Mouse (Mus musculus) hindlimb bud, embryonic 11.5 days (tissue): ENCODE measurements around the gene Slc2a3.

Experiments
- DNase-seq: peaks from one replicate; pipeline ENCODE4 v3.0.0-alpha.2; 2012; ENCODE audit warnings: low read depth, low spot score; ENCODE audit errors: extremely low spot score

The Slc2a3 gene

DNA sequence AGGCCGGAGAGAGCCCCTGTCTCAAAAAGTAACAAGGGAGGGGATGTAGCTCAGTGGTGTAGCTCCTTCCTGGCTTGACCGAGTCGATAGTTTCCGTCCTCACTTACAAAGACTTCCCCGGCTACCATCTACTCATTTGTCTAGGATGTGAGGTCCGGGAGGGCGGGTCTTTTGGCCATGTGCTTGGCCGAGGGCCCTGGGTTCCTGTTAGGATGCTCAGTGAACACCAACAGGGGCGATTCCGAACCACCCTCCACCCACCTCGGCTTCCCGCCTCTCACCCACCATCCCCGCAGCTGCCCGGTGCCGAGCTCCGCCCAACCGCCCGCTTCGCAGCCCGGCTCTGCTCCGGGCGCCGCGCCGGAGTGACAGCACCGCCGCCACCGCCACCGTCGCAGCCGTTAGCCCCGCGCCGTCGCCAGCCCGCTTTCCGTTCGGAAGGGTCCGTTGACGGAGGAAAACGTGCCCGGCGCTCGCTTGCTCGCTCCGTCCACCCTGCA lies at the start of gene Slc2a3:
Slc2a3 (minus strand) TSS at position 340 of the 500 bp plus-strand sequence.
- no peak for DNase-seq

DNA sequence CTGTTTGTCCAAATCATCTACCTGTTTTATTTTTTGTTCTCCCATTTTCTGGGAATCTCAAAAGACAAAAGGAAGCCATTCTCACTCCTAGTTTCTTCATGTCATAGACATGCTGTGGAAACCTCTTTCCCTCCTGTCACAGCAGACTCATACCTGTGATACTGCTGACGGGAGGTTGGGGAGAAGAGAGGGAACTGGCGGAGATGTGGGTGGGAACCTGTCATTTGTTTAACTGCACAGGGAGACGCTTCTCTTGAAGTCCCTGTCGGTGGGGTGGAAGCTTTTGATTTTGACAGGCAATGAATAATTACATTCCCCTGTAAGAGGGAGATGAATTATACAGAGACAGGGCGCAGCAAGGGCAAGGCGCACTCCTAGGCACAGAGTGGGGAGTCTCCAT lies 42.3 kb upstream of the Slc2a3 start:
- DNase-seq: no peak

DNA sequence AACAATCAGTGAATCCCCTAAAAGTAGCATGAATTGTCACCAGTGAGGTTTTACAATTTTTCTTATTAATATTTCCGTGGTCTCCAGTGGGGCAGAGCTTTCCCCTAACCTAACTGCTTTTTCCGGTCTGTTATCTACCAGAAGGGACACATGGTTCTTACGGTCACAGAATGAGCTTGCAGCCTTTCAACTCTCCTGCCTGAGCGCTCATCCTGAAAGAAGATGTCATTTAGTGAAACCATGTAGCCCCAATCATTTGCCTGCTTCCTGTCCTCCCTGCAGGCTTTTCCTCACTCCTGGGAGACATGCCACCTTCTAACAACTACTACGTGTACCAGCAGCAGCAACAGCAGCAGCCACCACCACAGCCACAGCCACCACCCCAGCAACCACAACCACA lies 36.1 kb upstream of the Slc2a3 start:
- no peak for DNase-seq

DNA sequence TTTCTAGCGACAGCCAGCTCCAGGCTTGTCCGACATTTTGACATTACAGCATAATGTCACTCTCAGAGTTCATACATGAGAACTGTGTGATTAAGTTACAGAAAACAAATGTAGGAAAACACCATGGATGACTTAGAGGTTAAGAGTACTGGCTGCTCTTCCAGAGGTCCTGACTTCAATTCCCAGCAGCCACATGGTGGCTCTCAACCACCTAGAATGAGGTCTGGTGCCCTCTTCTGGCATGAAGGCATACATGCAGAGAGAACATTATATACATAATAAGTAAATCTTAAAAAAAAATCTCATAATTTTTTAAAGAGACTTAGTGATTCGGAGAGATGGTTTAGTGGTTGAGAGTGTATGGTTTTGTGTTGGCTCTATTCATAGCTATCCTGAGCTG lies 35.5 kb upstream of the Slc2a3 start:
- DNase-seq: no peak

DNA sequence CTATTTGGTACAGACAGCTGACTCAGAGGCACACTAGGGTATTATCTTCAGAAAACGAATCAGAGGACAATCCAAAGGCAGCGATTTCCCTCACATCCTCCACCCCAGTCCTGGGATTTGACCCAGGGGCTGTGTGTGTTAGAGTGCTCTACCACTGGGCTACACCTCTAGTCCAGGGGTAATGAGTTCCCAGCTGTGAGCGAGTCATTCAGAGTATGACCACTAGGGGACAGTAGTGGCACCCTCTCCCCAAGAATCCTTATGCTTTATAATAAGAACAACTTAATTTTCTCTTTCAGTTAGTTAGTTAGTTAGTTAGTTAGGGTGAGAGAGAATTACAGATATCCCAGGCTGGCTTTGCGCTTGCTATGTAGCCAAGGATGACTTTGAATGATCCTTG lies 32.9 kb upstream of the Slc2a3 start:
- no peak for DNase-seq

DNA sequence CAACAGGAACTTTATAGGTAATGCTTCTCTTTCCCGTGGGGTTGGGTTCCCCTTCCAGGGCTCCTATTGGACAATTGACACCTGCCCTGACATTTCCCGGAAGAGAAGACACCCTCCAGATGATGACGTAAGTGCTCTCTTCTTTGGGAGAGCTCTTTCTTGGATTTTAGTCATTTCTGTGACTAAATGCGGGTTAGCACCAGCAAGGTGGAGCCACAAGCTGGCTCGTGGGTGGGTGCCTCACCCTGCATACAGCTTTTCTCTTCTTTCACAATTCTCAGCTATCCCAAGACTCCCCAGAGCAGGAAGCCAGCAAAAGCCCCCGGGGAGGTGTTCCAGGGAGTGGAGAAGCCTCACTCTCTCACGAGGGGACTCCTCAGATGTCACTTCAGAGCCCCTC lies 31.4 kb upstream of the Slc2a3 start:
- DNase-seq: no peak

DNA sequence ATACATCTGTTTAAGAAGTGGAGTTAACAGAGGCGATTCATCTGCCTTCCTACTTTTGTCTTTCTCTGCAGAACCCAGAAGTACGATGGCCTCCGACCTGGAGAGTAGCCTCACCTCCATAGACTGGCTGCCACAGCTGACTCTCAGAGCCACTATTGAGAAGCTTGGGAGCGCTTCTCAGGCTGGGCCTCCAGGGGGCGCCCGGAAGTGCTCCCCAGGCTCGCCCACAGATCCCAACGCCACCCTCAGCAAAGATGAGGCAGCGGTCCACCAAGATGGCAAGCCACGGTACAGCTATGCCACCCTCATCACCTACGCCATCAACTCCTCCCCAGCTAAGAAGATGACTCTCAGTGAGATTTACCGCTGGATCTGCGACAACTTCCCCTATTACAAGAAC lies 26.6 kb upstream of the Slc2a3 start:
- DNase-seq: no peak

DNA sequence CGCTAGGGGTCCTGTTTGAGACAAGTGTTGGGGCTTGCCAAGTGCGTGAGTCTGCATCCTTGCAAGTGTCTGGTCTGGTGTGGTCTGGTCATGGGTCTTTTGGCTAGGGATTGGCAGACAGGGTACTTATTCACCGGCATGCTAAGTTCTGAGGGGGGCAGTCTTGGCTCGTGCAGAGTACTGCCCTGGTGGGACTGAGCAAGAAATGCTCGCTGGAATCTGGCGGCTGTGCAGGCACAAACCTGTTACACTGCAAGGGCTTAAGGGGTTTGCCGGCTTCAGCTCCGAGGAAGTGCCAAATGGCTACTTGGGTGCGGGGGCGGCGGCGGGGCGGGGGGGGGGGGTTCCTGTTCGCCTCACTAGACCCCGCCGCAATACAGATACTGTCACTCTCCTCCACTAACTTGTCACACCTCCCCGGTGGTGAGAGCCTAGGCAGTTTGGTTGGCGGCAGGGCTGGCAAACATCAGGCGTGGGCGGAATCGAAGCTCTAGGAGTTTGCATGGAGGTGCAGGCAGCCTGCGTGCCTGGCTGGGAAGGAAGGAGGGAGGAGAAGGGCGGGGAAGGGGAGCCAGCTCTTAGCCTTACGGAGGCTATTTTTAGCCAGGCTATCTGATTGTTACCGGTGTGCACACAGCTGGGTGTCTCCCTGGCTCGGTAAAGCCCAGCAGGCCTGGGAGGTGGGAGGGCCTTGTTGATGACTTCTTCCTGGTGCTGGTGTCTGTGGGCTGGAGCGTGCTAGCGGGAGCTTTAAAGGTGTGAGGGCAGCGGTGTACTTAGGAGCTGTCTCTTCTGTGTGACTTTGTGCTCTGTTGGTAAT lies 24.7 kb upstream of the Slc2a3 start:
- no peak for DNase-seq

DNA sequence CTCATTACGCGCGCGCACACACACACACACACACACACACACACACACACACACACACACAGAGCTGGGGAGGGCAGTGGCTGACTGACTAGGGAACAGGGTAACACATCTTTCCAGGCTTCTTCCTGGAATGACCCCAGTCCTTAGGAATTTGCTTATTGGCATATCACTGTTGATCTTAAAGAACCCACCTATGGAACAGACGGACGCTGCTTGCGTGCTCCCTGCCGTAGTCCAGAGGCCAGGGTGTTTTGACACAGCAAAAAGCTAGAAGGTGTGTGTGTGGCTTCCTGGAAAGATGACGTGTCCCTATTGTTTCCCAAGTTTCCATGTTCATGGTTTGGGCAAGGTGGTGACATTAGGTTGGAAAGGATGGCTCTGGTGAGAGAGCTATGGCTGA lies 23.7 kb upstream of the Slc2a3 start:
- DNase-seq: no peak

DNA sequence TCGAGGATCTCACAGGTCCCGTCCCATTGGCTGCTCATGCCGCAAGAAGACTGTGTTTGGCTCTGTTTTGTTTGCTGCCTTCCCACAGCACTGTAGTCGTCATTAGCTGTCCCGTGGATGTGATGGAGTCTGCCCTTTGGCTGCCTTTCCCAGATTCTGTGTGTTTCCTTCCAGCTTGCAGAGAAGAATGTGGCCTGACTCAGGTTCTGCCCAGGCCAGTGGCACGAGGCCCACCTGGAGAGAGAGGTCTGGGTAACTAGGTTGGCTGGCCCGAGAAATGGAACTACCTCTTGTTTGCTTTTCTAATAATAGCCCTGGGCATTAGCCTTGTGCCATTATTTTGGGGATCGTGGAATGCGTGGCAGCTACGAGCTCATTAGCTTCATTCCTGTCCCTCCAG lies 22.6 kb upstream of the Slc2a3 start:
- no peak for DNase-seq

DNA sequence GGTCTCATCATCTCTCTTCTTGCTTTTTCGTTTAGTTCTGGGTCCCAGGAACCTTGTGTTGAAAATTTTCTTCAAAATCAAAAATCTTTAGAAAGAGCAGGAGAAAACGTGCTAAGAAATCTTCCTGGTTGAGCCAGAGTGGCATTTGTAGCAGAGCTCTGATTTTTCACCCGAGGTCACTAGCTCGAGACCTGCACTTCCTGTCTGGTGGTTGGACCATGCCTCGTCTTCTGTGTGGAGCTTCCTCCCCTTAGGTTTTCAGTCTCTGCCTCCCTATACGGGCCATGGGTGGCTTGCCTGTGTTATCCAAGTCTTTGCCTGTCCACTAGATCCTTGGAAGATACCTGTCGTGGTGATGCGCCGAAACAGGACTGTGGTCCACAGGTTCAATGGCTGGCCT lies 20.4 kb upstream of the Slc2a3 start:
- no peak for DNase-seq

DNA sequence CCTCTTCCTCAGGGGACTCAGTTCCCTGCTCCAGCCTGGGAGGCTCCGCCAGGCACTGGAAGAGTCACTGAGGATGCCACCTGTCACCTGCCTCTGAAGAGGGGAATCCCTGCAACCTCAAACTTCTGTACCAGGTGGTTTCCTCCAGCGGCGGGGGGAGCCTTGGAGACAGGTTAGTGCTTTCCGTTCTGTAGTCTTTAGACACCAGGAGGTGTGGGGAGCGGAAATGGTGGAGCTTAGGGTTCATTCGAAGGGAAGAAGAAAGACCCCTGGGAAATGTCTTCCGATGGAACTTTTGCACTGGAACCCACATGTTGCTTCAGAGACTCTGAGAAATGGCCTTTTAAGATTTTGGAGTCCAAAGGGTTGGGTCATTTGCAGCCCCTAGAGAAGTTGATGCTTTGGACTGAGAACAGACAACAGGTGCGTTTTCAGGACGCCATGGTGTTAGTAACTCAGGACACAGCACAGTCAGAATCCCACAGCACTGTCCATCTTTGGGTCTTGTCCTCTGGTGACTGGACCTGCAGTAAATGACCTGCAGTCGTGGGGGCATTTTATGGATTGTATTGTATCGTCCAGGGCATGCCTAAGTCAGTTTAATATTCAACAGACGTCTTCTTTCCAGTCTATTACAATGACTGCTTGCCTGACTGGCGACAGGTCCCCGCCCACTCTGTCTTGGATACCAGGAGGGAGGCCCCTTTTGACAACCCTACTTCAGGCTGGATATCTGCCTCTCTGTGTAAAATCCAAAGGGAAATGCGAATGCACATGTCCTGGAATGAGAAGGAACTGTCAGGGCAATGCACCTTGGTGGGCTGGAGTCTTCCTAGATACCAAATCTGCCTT lies 19.6 kb upstream of the Slc2a3 start:
- DNase-seq: no peak

DNA sequence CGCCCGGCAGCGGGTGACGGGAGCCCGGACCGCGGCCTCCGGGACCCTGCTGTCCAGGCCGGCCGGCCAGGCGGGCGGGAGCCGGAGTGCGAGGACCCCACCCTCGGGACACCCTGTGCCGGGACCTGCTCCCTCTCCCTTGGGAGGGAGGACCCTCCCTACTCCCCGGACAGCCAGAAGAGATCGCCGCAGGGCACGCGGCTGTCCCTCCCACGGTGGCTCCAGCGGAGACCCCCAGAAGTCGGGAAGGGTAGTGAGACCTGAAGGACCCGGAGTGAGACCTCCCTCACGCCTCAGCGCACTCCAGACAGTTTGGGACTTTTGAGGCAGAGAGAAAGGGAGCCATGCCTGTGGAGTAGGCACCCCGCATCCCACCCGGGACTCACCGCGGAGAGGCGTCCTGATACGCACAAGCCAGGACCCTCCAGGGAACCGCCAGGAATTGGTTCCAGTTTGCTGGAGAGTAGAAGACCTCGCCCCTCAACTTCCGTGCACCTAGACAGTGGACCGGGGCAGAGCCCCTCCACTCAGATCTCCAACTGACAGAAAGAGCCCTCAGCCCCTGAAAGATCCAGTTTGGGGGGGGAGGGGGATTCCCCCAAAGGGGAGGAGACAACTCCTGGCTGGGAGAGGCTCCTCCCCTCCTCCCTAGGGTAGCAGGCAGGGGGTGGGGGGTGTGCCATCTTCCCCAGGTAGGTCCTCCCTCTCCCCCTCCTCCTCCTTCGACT lies 18.8 kb upstream of the Slc2a3 start:
- no peak for DNase-seq

DNA sequence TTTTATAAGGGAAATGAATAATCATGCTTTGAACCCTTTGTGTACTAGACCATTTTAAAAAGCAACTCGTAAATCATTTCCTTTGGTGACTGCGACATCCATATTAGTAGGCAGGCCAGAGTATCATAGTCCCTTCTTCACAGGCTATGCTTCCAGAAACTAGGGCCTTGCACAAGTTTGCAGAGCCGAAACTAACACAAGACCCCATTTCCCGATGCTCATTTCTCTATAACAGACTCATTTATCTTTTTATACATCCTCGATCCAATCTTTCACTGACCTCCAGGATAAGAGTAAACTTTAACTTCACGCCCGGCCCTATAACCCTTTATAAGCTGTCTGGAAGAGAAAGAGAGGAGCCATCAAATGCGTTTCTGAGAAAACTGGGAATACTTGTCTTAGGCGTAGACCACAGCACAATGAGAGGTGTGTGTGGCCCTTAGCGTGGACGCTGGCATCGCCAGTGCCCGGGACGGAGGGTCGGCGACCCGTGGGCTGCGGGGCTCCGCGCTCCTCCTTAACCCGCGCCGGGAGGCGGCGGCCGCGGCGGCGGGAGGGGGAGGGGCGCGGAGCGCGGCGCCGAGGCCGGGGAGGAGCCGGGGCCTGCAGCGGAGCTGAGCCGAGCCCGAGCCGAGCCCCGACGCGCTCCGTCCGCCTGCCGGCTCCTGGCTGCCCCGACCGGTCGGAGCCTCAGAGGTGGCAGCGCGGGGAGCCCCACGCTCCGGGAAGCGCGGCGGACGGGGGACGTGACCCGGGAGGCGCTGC lies 18.0 kb upstream of the Slc2a3 start, which contains the start of gene Foxj2:
Foxj2 (plus strand) TSS at position 609 of the 765 bp plus-strand sequence.
- DNase-seq: no peak

DNA sequence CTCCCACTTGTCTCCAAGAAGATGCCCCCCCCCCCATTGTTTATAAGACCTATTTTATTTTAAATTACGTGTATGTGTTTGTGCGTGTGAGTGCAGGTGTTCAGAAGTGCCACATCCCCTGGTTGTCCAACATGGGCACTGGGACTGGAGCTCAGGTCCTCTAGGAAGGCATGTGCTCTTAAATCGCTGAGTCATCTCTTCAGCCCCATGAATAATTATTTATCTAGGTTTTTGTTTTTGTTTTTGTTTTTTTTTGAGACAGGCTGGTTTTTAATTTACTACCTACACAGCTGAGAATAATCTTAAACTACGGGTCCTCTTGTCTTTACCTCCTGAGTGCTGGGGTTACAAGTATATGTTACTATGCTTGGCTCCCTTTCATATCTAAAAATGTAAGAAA lies 12.2 kb upstream of the Slc2a3 start:
- DNase-seq: no peak

DNA sequence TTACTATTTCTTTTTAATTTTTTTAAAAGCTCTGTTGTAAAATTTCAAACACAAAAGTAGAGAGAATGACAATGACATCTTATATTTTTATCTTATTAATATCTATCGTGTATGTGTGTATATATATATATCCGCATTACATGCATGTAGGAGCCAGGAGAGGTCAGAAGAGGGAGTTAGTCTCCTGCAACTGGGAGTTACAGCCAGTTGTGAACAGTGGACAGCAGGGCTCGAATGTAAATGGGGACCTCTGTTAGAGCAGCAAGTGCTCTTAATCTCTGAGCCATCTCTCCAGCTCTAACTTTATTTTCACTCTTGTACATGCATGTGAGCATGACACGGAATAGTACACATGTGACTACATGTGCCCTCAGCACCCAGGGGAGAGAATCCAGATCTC lies 11.3 kb upstream of the Slc2a3 start:
- DNase-seq: no peak

DNA sequence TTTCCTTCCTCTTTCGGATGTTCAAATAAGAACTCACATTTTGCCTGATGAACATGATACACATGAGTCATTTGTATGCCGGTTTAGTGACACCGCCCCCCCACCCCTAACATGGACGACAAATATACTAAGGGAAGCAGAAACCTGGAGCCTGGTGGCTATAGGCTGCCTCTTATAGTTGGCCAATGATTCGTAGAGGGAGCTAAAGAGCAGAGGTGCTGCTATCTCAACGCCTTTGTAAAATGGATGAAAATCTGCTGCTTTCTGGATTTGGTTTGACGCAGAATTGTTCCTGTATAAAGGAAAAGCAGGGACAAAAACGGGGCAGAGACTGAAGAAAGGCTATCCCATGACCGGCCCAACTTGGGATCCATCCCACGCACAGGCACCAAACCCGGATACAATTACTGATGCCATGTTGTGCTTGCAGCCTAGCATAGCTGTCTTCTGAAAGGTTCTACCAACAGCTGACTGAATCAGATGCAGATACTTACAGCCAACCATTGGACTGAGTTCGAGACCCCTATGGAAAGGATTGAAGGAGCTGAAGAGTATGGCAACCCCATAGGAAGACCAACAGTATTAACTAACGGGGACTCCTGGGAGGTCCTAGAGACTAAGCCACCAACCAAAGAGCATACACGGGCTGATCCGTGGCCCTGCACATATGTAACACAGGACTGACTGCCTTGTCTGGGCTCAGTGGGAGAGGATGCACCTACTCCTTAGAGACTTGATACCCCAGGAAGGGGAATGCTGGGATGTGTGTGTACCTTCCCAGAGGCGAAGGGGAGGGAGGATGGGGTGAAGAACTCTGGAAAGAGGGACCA lies 10.5 kb upstream of the Slc2a3 start:
- no peak for DNase-seq

DNA sequence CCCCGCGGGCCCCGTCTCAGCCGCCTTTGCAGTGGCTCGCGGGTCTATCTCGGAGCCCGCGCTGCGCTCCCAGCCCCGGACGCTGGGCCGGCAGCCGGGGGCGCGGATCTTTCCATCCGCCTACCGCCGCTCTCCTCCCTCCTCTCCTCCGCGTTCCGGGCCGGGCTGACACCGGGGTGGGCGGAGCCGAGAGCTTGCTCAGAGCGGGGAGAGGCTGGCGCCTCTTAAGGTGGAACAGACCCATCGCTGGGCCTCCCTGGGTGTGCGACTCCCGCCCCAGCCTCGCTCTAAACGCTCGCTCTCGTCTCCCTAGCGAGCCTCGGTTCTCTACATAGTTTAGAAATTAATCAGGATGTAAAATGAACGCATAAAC lies 9.8 kb upstream of the Slc2a3 start:
- DNase-seq: no peak

DNA sequence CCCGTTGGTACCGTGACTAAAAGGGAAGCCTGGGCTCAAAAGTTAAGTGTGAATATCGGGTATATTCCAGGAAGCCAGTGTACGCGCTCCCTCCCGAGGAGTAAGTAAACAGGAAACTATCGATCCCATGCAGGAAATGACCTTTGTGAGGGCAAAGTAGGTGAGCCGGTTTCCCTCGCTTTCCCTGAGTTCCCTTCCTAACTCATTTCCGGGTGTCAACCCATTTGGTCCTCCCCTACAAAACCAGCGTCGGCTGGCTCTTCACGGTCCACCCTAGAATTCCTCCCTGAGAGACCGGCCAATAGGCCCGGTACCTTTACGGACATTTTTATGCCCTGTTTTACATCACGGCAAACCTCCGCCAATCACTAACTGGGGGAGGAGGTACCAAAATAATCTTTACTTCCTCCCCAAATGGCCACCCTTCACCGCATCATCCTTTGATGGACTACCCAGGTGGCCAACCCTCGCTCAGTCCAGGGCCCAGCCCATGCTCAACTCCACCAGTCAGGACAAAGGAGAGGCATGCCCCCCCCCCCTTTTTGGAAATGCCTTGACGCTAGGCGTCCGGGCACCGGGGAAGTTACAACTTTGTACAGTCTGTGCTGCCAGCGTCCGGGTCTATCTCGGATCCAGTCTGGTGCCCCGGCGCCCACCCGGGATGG lies 9.3 kb upstream of the Slc2a3 start:
- peak; percentile 96 for DNase-seq
